Mouse (Mus musculus) 3T3-L1 (cell line): ENCODE data around the gene Fate1.
"Not testable (repeated sequence)": the region's sequence is repeated elsewhere in the genome, so short reads cannot be mapped to it uniquely, and the experiment has no call there.

ENCODE experiments used
- DNase-seq: peaks from one replicate; pipeline ENCODE4 v3.0.0-alpha.2; 2015; ENCODE audit warnings: low read depth, low spot score

Gene Fate1

DNA sequence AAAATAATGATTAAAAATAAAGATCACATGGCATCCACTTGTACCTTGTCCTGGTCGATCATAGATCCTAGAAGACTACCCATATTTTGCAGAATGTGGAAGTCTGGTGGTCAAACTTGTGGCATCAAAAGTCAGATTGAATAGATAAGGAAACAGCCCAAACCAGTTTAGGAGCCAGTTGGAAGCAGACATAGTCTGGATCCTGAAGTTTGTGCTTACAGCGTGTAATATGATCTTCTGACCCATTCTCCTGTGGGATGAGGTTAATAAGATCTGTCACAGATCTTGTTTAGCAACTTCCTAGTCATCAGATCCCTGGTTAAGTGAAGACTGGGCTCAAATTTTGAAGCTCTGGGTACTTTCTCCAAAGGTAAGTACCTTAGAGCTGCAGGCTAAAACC is at the start of gene Fate1:
Fate1 (plus strand) TSS at position 301 of the 400 bp plus-strand sequence.
- DNase-seq, result no peak

- DNase-seq, result peak; percentile 86
Measured at GRCm38 (mm10) chrX:71946631-71947030, 26.2 kb upstream of the Fate1 start.

DNA sequence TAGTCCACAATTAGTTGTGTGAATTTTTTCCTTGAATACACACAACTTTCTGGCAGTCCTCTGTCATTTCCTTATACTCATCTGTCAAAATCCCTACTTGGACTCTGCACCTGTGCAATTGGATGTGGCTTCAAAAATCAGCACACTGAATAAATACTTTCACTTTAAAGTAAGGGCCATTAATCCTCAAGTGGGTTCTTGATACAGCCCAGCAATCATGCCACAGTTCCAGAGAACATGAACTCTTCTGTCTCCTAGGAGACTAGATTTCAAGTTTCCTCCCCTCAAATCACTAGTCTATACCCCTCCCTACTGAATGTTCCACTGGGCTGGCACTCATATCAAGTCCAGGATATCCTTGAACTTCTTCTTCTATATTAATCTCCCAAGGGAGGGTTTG is 14.4 kb upstream of the Fate1 start:
- DNase-seq, result no peak

- no peak for DNase-seq
Measured at GRCm38 (mm10) chrX:71962073-71963051, 10.4 kb upstream of the Fate1 start, which contains the start of gene Prrg3. Gene Prrg3 (plus strand): TSS chrX:71962624.

DNA sequence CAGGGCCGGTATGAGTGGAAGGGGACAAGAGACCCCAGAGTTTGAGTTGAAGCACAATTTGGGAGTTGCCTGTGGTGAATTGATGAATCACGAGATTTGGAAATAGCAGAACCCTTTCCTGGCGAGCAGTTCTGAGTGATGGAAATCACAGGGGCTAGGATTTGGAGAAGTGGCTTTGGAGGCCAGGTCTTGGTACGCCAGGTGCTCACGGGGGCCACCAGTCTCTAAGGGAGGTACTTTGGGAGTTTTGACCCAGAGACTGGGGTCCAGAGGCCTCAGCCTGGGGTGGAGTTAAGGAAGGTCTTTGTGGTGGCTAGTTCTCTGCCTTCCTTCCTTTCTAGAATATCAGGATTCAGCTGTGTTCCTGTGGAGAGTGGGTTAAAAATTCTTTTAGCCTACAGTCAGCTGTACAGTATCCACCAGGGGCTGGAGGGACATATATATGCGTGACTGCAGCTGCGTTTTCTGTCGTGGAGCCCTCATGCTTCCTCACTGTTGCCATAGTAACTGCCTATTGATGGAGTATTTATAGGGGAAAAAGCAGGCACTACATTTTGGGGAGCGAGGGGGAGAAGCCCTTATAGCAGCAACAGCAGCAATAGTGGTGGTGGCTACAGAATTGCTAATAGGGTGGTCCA is 9.4 kb upstream of the Fate1 start:
- DNase-seq, result no peak

GRCm38 (mm10) chrX:71968216-71968615 is 4.6 kb upstream of the Fate1 start:
- DNase-seq, result no peak

- no peak for DNase-seq
Measured at GRCm38 (mm10) chrX:71968816-71969215, 4.0 kb upstream of the Fate1 start.

GRCm38 (mm10) chrX:71971325-71971724 is 1.5 kb upstream of the Fate1 start:
- no peak for DNase-seq

DNA sequence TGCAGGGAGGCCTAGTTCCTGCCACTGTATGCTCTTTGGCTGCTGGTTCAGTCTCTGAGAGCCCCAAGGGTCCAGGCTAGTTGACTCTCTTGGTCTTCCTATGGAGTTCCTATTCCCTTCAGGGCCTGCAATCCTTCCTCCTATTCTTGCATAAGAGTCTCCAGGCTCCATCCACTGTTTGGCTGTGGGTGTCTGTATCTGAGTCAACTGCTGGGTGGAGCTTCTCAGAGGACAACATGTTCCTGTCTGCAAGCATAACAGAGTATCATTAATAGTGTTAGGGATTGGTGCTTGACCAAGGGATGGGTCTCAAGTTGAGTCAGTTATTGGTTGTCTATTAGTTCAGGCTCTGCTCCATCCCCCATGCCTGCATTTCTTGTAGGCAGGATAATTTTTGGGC is 4.9 kb downstream of the Fate1 start:
- DNase-seq, result not testable (repeated sequence)

DNA sequence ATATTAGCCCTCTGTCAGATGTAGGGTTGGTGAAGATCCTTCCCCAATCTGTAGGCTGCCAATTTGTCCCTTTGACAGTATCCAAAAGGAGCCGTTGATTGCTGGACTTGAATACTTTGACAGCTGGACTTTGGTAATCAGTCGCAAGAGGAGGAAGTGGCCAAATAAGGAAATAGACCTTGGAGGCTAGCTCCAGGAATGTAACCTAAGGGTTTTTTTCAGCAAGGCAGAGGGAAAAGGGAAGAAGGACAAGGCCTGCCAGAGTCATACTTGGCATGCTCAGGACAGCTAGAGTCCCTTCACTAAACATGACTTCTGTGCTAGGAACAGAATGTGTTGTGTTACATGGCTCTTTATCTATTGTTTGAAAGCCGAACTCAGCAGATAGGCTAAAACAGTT is 7.7 kb downstream of the Fate1 start:
- DNase-seq, result no peak

- DNase-seq, result no peak
Measured at GRCm38 (mm10) chrX:71981322-71981721, 8.5 kb downstream of the Fate1 start.

GRCm38 (mm10) chrX:71983205-71983604 is 10.4 kb downstream of the Fate1 start:
- DNase-seq, result no peak

GRCm38 (mm10) chrX:71983775-71984174 is 11.0 kb downstream of the Fate1 start:
- DNase-seq, result peak; percentile 51

- no peak for DNase-seq
Measured at GRCm38 (mm10) chrX:71991549-71991948, 18.8 kb downstream of the Fate1 start, which contains the start of gene Cnga2. Gene Cnga2 (plus strand): TSS chrX:71991849.

DNA sequence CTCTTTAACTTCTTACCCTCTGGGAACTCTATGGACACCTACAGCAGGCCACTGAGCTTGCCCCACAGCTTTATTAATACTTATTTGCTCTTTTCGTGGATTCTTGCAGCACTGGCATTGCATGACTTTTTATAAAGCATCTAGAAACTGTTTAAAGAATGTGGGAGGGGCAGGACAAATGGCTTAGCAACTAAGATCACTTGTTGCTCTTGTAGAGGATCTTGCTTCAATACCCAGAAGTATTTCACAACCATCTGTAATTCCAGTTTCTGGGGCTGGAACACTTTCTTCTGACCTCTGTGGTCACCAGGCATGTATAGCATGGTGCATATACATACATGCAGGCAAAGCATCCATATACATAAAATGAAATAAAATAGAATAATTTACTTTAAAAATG is 23.2 kb downstream of the Fate1 start:
- no peak for DNase-seq

DNA sequence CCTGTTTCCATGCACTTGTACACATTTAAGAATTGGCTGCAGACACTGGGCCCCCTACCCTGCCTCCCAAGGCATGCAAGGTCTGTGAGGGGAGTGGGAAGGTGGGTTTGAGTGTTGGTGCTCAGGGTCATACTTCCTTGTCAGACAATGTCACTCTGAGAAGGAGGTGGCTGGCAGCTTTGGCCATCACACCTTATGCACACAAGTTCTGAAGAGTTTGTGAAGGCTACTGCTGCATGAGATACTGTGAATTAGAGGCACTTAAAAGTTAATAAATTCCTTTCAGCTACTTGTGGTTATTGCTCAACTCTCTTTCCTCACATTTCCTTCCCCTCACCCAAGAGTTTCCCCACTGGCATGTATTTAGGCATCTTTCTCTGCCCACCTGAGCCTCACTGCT is 37.1 kb downstream of the Fate1 start:
- DNase-seq, result no peak

DNA sequence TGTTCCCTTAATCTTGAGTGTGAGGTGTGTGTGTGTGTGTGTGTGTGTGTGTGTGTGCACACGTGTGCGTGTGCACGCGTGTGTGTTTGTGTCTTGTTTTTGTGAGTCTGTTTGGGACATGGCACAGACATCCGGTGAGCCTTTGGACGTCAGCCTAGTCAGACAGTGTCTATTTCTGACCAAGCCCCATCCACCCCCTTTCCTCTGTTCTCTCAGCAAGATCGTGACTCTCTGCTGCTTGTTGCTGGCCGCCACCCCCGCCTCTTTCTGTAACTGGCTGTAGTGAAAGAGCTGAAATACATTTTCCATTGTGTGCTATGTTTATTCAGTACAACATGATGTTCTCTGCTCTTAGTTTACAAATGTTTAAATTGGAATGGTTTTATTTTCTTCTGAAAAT is 39.5 kb downstream of the Fate1 start:
- DNase-seq, result no peak

GRCm38 (mm10) chrX:72012804-72013203 is 40.0 kb downstream of the Fate1 start:
- peak; percentile 67 for DNase-seq

GRCm38 (mm10) chrX:72022241-72022640 is 49.5 kb downstream of the Fate1 start:
- DNase-seq, result no peak

GRCm38 (mm10) chrX:72022750-72023398 is 50.1 kb downstream of the Fate1 start:
- DNase-seq, result peak; percentile 60

DNA sequence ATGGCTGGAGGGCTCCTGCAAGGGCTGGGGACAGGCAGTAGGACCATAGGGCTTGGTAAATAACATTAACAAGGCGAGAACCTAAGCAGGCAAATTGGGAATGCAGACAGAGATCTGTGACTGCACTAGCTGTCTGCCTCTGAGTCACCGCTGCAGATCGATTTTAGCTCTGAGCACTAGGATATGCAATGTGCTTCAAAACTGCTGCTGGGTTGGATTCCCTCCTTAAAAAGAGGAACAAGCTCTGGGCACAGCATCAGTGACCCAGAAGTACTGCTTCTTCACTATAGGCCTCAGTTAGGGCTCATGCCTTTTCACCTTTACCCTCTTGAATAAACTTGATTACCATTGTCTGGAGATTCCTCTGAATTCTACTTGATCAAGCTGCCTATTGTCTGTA is 50.8 kb downstream of the Fate1 start:
- peak; percentile 19 for DNase-seq
